Mouse (Mus musculus) hindbrain, embryonic 14.5 days (tissue): ENCODE data around the gene Nop2. TPM values are rescaled to one million over a fixed set of nuclear protein-coding genes. Genes with fewer than 3 reads are reported as not detected.
A peak's percentile ranks its signal among the peaks of the same experiment; 100 is the strongest.

Experiments
- ATAC-seq: fragments of 200-750 bp; cut with Nextera tagmentation; 2 replicates; pipeline ENCODE4 v1.8.0; 2017; ENCODE audit warnings: moderate number of reproducible peaks, mild to moderate bottlenecking, moderate TSS enrichment, moderate library complexity; ENCODE audit not compliant: low FRiP score
- DNase-seq: peaks from one replicate; pipeline ENCODE4 v3.0.0-alpha.2; 2015; ENCODE audit warnings: low spot score
- H3K27ac ChIP-seq: fragments of 300-500 bp; sonication (generic); 2 replicates; pipeline ENCODE4 v1.5.1; 2014; ENCODE audit warnings: mild to moderate bottlenecking, moderate library complexity
- H3K27me3 ChIP-seq: fragments of 300-500 bp; sonication (generic); 2 replicates; pipeline ENCODE4 v1.6.1; 2014; ENCODE audit warnings: mild to moderate bottlenecking, low read length, mixed read lengths; ENCODE audit not compliant: control insufficient read depth, insufficient read depth
- H3K36me3 ChIP-seq: fragments of 300-500 bp; sonication (generic); replicated peaks from 2 replicates; pipeline ENCODE4 v1.6.1; 2014; ENCODE audit not compliant: control insufficient read depth, insufficient read depth
- H3K4me1 ChIP-seq: fragments of 300-500 bp; sonication (generic); replicated peaks from 2 replicates; pipeline ENCODE4 v1.6.1; 2014; ENCODE audit warnings: antibody characterized with exemption, low read length, mixed read lengths; ENCODE audit not compliant: control insufficient read depth, insufficient read depth
- H3K4me2 ChIP-seq: fragments of 300-500 bp; sonication (generic); replicated peaks from 2 replicates; pipeline ENCODE4 v1.6.1; 2014; ENCODE audit warnings: mild to moderate bottlenecking, moderate library complexity
- H3K4me3 ChIP-seq: fragments of 300-500 bp; sonication (generic); replicated peaks from 2 replicates; pipeline ENCODE4 v1.5.1; 2014; ENCODE audit warnings: mild to moderate bottlenecking, low read length
- H3K9ac ChIP-seq: fragments of 300-500 bp; sonication (generic); 2 replicates; pipeline ENCODE4 v1.6.1; 2014
- H3K9me3 ChIP-seq: fragments of 300-500 bp; sonication (generic); 2 replicates; pipeline ENCODE4 v1.6.1; 2016; ENCODE audit warnings: low read length; ENCODE audit not compliant: control insufficient read depth
- WGBS: fragments of 180-500 bp; shearing (Covaris S2); extraction: QIAGEN DNeasy Blood & Tissue Kit; methylation state at CpG from one replicate; pipeline ENCODE4 v1.1.7; 2014; 5-methylcytosine and 5-hydroxymethylcytosine counted together
- polyA plus RNA-seq: library from polyadenylated mRNA; unstranded; fragments of >200 nt; fragmentation: Nextera tagmentation; extraction: Ambion mirVana; gene quantifications from 2 replicates; pipeline ENCODE4 v1.2.1, GENCODE M21; 2014

Nop2 gene
- polyA plus RNA-seq, 1 experiment from 2014 or later, result 40.3 TPM

DNA sequence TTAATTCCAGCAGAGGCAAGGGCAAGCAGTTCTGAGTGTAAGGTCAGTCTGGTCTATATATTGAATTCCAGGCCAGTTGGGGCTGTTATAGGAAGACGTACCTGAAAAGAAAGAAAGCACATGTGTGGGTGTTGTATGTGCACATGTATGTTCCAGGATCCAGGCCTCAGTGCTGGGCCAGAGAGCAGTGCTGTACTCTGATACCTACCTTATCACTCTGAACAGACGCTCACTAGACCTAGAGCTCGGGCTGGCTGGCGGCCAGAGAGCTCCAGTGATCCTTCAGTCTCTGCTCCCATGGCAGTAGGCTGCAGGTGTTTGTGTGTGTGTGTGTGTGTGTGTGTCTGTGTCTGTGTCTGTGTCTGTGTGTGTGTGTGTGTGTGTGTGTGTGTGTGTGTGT lies 27.5 kb upstream of the Nop2 start:
- H3K27me3 ChIP-seq, result no peaks in the 10 kb centered on the region
- H3K9ac ChIP-seq, result no peak overlapping the region
- peaks cover 10% of the 10 kb centered on the region for H3K4me1 ChIP-seq
- no peak overlapping the region for H3K4me3 ChIP-seq
- H3K27ac ChIP-seq, result no peak overlapping the region
- ATAC-seq (no peak), DNase-seq (no peak)
- H3K36me3 ChIP-seq, result peaks cover 99% of the 10 kb centered on the region
- H3K9me3 ChIP-seq, result no peaks in the 10 kb centered on the region
- H3K4me2 ChIP-seq, result no peak overlapping the region
- 91% methylated on average over 4 of the region's 4 CpGs for WGBS

DNA sequence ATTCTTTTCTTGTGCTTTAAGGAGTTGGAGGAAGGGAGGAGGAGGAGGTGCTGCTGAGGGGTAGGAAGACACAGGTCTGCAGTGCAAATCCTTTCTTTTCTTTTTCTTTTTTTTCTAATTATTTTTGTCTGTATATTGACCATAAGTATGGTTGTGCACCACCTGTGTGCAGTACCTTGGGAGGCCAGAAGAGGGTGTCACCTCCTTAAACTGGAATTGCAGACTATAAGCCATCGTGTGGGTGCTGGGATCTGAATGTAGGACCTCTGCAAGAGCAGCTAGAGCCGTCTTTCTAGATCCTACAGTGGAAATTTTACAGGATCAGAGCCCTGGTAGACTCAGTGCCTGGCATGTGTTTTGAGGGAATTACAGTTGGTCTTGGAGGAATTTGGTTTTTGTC lies 24.0 kb upstream of the Nop2 start:
- no peaks in the 10 kb centered on the region for H3K27me3 ChIP-seq
- 95% methylated on average over 2 of the region's 2 CpGs for WGBS
- ATAC-seq, result no peak
- no peak overlapping the region for H3K4me3 ChIP-seq
- H3K9ac ChIP-seq, result no peak overlapping the region
- H3K27ac ChIP-seq, result no peak overlapping the region
- peaks cover 99% of the 10 kb centered on the region for H3K36me3 ChIP-seq
- H3K4me2 ChIP-seq, result no peak overlapping the region
- DNase-seq, result no peak
- no peaks in the 10 kb centered on the region for H3K4me1 ChIP-seq
- no peaks in the 10 kb centered on the region for H3K9me3 ChIP-seq

DNA sequence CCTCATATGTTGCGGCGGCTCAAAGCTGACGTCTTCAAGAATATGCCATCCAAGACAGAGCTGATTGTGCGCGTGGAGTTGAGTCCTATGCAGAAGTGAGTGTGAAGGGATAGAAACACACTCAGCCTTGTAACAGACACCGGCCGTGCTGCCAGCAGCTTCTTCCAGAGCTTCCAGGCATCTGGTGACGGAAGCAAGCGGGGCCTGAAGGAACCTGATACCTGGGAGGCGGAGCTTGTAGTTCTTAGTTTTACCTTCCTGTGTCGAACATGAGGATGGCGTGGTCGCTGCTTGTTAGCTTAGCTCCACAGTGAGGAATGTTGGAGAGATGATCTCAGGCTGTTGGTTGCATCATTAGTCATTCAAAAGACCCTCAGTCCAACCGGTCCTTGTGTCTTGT lies 22.3 kb upstream of the Nop2 start:
- DNase-seq, result no peak
- H3K4me3 ChIP-seq, result no peak overlapping the region
- H3K36me3 ChIP-seq, result peaks cover 100% of the 10 kb centered on the region
- WGBS, result 93% methylated on average over 14 of the region's 14 CpGs
- no peaks in the 10 kb centered on the region for H3K9me3 ChIP-seq
- H3K4me1 ChIP-seq, result no peaks in the 10 kb centered on the region
- H3K27me3 ChIP-seq, result no peaks in the 10 kb centered on the region
- H3K9ac ChIP-seq, result no peak overlapping the region
- H3K4me2 ChIP-seq, result no peak overlapping the region
- H3K27ac ChIP-seq, result no peak overlapping the region
- ATAC-seq, result no peak

DNA sequence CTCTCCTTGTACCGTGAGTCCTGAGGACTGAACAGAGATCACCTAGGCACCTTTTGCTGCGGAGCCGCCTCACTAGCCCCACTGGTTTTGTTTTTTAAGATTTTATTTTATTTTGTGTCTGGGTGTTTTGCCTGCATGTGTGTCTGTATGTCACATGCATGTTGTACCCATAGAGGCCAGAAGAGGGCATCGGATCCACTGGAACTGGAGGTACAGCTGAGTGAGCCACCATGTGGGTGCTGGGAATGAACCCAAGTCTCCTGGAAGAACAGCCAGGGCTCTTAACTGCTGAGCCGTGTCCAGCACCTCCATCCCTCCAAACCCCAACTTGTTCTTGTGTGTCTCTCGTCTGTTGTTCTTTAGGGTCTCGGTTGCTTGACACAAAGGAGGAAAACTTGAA lies 20.8 kb upstream of the Nop2 start:
- no peak overlapping the region for H3K4me2 ChIP-seq
- no peaks in the 10 kb centered on the region for H3K27me3 ChIP-seq
- WGBS, result 94% methylated on average over 7 of the region's 7 CpGs
- no peak overlapping the region for H3K27ac ChIP-seq
- no peaks in the 10 kb centered on the region for H3K9me3 ChIP-seq
- peaks cover 98% of the 10 kb centered on the region for H3K36me3 ChIP-seq
- ATAC-seq, result no peak
- DNase-seq, result no peak
- H3K4me1 ChIP-seq, result no peaks in the 10 kb centered on the region
- no peak overlapping the region for H3K4me3 ChIP-seq
- no peak overlapping the region for H3K9ac ChIP-seq

DNA sequence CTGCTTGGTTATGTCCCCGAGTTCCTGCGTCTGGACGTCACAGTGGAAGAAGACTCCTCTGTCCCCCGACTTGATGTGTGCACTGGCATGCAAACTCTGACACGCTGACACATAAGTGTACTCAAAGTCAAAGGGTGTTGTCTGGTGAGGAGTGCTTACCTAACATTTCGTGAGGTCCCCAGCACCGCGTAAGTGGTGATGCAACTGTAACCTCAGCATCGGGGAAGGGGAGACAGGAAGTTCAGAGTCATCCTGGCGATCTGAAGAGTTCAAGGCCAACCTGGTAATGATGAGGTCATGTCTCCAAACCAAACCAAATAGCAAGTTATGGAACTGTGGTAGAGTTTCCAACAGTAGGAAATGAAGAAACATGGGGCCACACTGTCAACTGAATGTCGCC lies 19.2 kb upstream of the Nop2 start:
- ATAC-seq, result no peak
- Histone ChIP-seq H3K27ac (no peak overlapping the region), H3K9ac (no peak overlapping the region), H3K9me3 (no peaks in the 10 kb centered on the region), H3K36me3 (peaks cover 98% of the 10 kb centered on the region), H3K27me3 (no peaks in the 10 kb centered on the region), H3K4me3 (no peak overlapping the region), H3K4me1 (no peaks in the 10 kb centered on the region), H3K4me2 (no peak overlapping the region)
- no peak for DNase-seq
- WGBS, result 96% methylated on average over 11 of the region's 11 CpGs

- Histone ChIP-seq H3K9ac (no peak overlapping the region), H3K27me3 (no peaks in the 10 kb centered on the region), H3K27ac (no peak overlapping the region), H3K4me3 (no peak overlapping the region), H3K4me2 (no peak overlapping the region), H3K9me3 (no peaks in the 10 kb centered on the region), H3K36me3 (peaks cover 98% of the 10 kb centered on the region), H3K4me1 (no peaks in the 10 kb centered on the region)
- 97% methylated on average over 8 of the region's 8 CpGs for WGBS
- DNase-seq, result no peak
- ATAC-seq, result no peak
Measured at GRCm38 (mm10) chr6:125119387-125119786, 12.3 kb upstream of the Nop2 start.

GRCm38 (mm10) chr6:125128724-125129123 lies 3.0 kb upstream of the Nop2 start:
- no peak overlapping the region for H3K4me2 ChIP-seq
- no peak overlapping the region for H3K4me3 ChIP-seq
- H3K4me1 ChIP-seq, result peaks cover 11% of the 10 kb centered on the region
- H3K9ac ChIP-seq, result no peak overlapping the region
- ATAC-seq (no peak), DNase-seq (no peak)
- 90% methylated on average over 12 of the region's 12 CpGs for WGBS
- H3K36me3 ChIP-seq, result peaks cover 80% of the 10 kb centered on the region
- no peak overlapping the region for H3K27ac ChIP-seq
- H3K27me3 ChIP-seq, result no peaks in the 10 kb centered on the region
- H3K9me3 ChIP-seq, result no peaks in the 10 kb centered on the region

- H3K9ac ChIP-seq, result no peak overlapping the region
- no peak overlapping the region for H3K4me2 ChIP-seq
- no peaks in the 10 kb centered on the region for H3K9me3 ChIP-seq
- no peak overlapping the region for H3K4me3 ChIP-seq
- WGBS, result 84% methylated on average over 20 of the region's 20 CpGs
- H3K4me1 ChIP-seq, result peaks cover 11% of the 10 kb centered on the region
- DNase-seq (no peak), ATAC-seq (no peak)
- no peaks in the 10 kb centered on the region for H3K27me3 ChIP-seq
- peaks cover 80% of the 10 kb centered on the region for H3K36me3 ChIP-seq
- no peak overlapping the region for H3K27ac ChIP-seq
Measured at GRCm38 (mm10) chr6:125129710-125130402, 1.9 kb upstream of the Nop2 start.

- H3K4me1 ChIP-seq, result peaks cover 11% of the 10 kb centered on the region
- 12% methylated on average over 11 of the region's 11 CpGs for WGBS
- H3K36me3 ChIP-seq, result peaks cover 80% of the 10 kb centered on the region
- H3K27ac ChIP-seq, result no peak overlapping the region
- no peaks in the 10 kb centered on the region for H3K9me3 ChIP-seq
- H3K27me3 ChIP-seq, result no peaks in the 10 kb centered on the region
- DNase-seq, result no peak
- no peak for ATAC-seq
- peak overlapping the region; percentile 84 for H3K4me2 ChIP-seq
- peak overlapping the region; percentile 90 for H3K9ac ChIP-seq
- H3K4me3 ChIP-seq, result peak overlapping the region; percentile 93
Measured at GRCm38 (mm10) chr6:125132470-125132869, 761 bp downstream of the Nop2 start.
